Mouse (Mus musculus): ENCODE results near the gene Malrd1.

The Malrd1 gene

GRCm38 (mm10) chr2:16031559-16031958 is 505.3 kb downstream of the Malrd1 start:
- no peak for DNase-seq (ENCODE audit: low read depth)

GRCm38 (mm10) chr2:16032804-16033203 is 506.5 kb downstream of the Malrd1 start:
- DNase-seq (ENCODE audit: low read depth): no peak

GRCm38 (mm10) chr2:16110696-16111095 is 584.4 kb downstream of the Malrd1 start:
- DNase-seq (ENCODE audit: low read depth): no peak

GRCm38 (mm10) chr2:16113333-16113732 is 587.1 kb downstream of the Malrd1 start:
- no peak for DNase-seq (ENCODE audit: low read depth)

- no peak for DNase-seq (ENCODE audit: low read depth)
Observed at GRCm38 (mm10) chr2:16147999-16148398, 621.7 kb downstream of the Malrd1 start.

- no peak for DNase-seq (ENCODE audit: low read depth)
Observed at GRCm38 (mm10) chr2:16152623-16153022, 626.3 kb downstream of the Malrd1 start.

- DNase-seq (ENCODE audit: low read depth): no peak
Observed at GRCm38 (mm10) chr2:16163246-16163989, 637.1 kb downstream of the Malrd1 start.

GRCm38 (mm10) chr2:16168611-16169010 is 642.3 kb downstream of the Malrd1 start:
- DNase-seq (ENCODE audit: low read depth): no peak

GRCm38 (mm10) chr2:16172086-16172485 is 645.8 kb downstream of the Malrd1 start:
- DNase-seq (ENCODE audit: low read depth): no peak

GRCm38 (mm10) chr2:16173355-16173754 is 647.1 kb downstream of the Malrd1 start:
- no peak for DNase-seq (ENCODE audit: low read depth)

GRCm38 (mm10) chr2:16182140-16182539 is 655.9 kb downstream of the Malrd1 start:
- no peak for DNase-seq (ENCODE audit: low read depth)

- DNase-seq (ENCODE audit: low read depth): no peak
Observed at GRCm38 (mm10) chr2:16183158-16183557, 656.9 kb downstream of the Malrd1 start.

GRCm38 (mm10) chr2:16210016-16210415 is 683.7 kb downstream of the Malrd1 start:
- no peak for DNase-seq (ENCODE audit: low read depth)

GRCm38 (mm10) chr2:16212752-16213151 is 686.5 kb downstream of the Malrd1 start:
- DNase-seq (ENCODE audit: low read depth): no peak

GRCm38 (mm10) chr2:16214111-16214510 is 687.8 kb downstream of the Malrd1 start:
- DNase-seq (ENCODE audit: low read depth): no peak

- no peak for DNase-seq (ENCODE audit: low read depth)
Observed at GRCm38 (mm10) chr2:16228187-16228832, 702.0 kb downstream of the Malrd1 start.

- no peak for DNase-seq (ENCODE audit: low read depth)
Observed at GRCm38 (mm10) chr2:16240861-16241260, 714.6 kb downstream of the Malrd1 start.

GRCm38 (mm10) chr2:16243097-16243496 is 716.8 kb downstream of the Malrd1 start:
- no peak for DNase-seq (ENCODE audit: low read depth)

- no peak for DNase-seq (ENCODE audit: low read depth)
Observed at GRCm38 (mm10) chr2:16248861-16249260, 722.6 kb downstream of the Malrd1 start.

- DNase-seq (ENCODE audit: low read depth): no peak
Observed at GRCm38 (mm10) chr2:16252274-16252673, 726.0 kb downstream of the Malrd1 start.

Data from induced T-regulatory cell, adult 2 months (primary cell).